Mouse (Mus musculus) intestine, embryonic 16.5 days (tissue): Measurements from ENCODE around the gene Ring1. TPM values are rescaled to one million over a fixed set of nuclear protein-coding genes. Genes with fewer than 3 reads are reported as not detected.
A peak's percentile ranks its signal among the peaks of the same experiment; 100 is the strongest.

ENCODE experiments used
- ATAC-seq: fragments of 200-750 bp; cut with Nextera tagmentation; 2 replicates; pipeline ENCODE4 v1.8.0; 2017; ENCODE audit warnings: moderate TSS enrichment, moderate library complexity
- H3K27ac ChIP-seq: fragments of 300-500 bp; sonication (generic); 2 replicates; pipeline ENCODE4 v1.5.1; 2014; ENCODE audit warnings: mild to moderate bottlenecking, low read length
- H3K27me3 ChIP-seq: fragments of 300-500 bp; sonication (generic); replicated peaks from 2 replicates; pipeline ENCODE4 v1.6.1; 2014; ENCODE audit warnings: low read length, control low read depth, mixed read lengths; ENCODE audit not compliant: control insufficient read depth, insufficient read depth
- H3K36me3 ChIP-seq: fragments of 300-500 bp; sonication (generic); 2 replicates; pipeline ENCODE4 v1.6.1; 2014; ENCODE audit warnings: low read length, control low read depth; ENCODE audit not compliant: control insufficient read depth, insufficient read depth
- H3K4me1 ChIP-seq: fragments of 300-500 bp; sonication (generic); 2 replicates; pipeline ENCODE4 v1.6.1; 2014; ENCODE audit warnings: low read length, control low read depth, mixed read lengths; ENCODE audit not compliant: control insufficient read depth, insufficient read depth
- H3K4me2 ChIP-seq: fragments of 300-500 bp; sonication (generic); 2 replicates; pipeline ENCODE4 v1.6.1; 2014; ENCODE audit warnings: low read depth, low read length, control low read depth
- H3K4me3 ChIP-seq: fragments of 300-500 bp; sonication (generic); 2 replicates; pipeline ENCODE4 v1.5.1; 2014; ENCODE audit warnings: mild to moderate bottlenecking, low read length
- H3K9ac ChIP-seq: fragments of 300-500 bp; sonication (generic); 2 replicates; pipeline ENCODE4 v1.6.1; 2014; ENCODE audit warnings: low read depth, low read length
- H3K9me3 ChIP-seq: fragments of 300-500 bp; sonication (generic); 2 replicates; pipeline ENCODE4 v1.6.1; 2016; ENCODE audit warnings: low read length, control low read depth; ENCODE audit not compliant: control insufficient read depth
- WGBS: fragments of 180-500 bp; shearing (Covaris S2); extraction: QIAGEN DNeasy Blood & Tissue Kit; methylation state at CpG from one replicate; pipeline ENCODE4 v1.1.7; 2014; 5-methylcytosine and 5-hydroxymethylcytosine counted together
- polyA plus RNA-seq: library from polyadenylated mRNA; unstranded; fragments of >200 nt; fragmentation: Nextera tagmentation; extraction: Ambion mirVana; gene quantifications from 2 replicates; pipeline ENCODE4 v1.2.1, GENCODE M21; 2015

Ring1 gene
- polyA plus RNA-seq = 9.3 and 12.1 TPM in 2 replicates

GRCm38 (mm10) chr17:34024317-34024821 is at the start of gene Ring1:
TSS of gene Ring1 (minus strand) at chr17:34024680.
- Histone ChIP-seq H3K4me1 (peaks cover 36% of the 10 kb centered on the region), H3K9ac (peak within 1 kb of the TSS; percentile 93), H3K27ac (peak within 1 kb of the TSS; percentile 84), H3K27me3 (no peaks in the 10 kb centered on the region), H3K4me2 (peak within 1 kb of the TSS; percentile 94), H3K9me3 (0 out of 2 replicates have a peak, but pooled peaks cover 4% of the 10 kb centered on the region), H3K4me3 (peak within 1 kb of the TSS; percentile 90), H3K36me3 (peaks cover 29% of the 10 kb centered on the region)
- ATAC-seq = peak; percentile 62
- WGBS = under 1% methylated on average over 58 of the region's 58 CpGs

DNA sequence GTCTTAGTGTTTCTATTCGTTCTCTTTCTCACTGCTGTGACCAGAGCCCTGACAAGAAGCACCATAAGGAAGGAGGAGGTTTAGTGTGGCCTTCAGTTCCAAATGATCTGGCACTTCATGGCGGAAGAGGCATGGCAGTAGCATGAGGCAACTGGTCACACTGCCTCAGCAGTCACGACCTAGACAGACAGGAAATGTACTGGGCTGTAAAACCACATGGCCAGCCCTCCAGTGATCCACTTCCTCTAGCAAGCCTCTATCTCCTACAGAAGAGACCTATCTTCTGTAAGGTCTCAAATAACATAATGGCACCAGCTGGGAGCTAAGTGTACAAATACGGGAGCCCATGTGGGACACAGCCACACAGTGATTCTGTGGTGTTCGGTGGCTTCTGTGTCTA is 47.6 kb upstream of the Ring1 start:
- H3K9ac ChIP-seq = no peak overlapping the region
- no peak overlapping the region for H3K27ac ChIP-seq
- H3K36me3 ChIP-seq = no peaks in the 10 kb centered on the region
- no peaks in the 10 kb centered on the region for H3K4me1 ChIP-seq
- no peaks in the 10 kb centered on the region for H3K9me3 ChIP-seq
- peaks cover 5% of the 10 kb centered on the region; the same call in 1 of the 2 replicates for H3K27me3 ChIP-seq
- 71% methylated on average over 5 of the region's 5 CpGs for WGBS
- ATAC-seq = no peak
- H3K4me2 ChIP-seq = no peak overlapping the region
- H3K4me3 ChIP-seq = no peak overlapping the region

DNA sequence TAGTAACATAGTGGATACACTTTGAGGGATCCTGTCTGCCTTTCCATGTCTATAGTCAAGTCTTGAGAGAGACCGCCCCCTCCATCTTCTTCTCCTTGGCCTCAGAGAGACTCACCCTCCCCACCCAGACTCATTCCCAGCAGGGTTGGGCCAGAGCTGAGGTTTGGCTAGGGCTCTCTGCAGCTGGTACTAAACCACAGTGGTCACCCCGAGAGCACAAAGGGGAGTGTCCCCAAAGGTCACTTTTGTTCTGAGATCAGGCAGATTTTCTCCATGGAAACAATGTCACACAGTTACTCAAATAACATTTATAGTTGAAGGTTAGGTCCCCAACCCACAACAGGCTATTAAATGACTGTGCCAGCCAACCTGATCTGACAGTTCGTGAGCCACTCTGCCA is 44.4 kb upstream of the Ring1 start:
- ATAC-seq = no peak
- Histone ChIP-seq H3K9me3 (no peaks in the 10 kb centered on the region), H3K27ac (no peak overlapping the region), H3K4me2 (no peak overlapping the region), H3K27me3 (no peaks in the 10 kb centered on the region), H3K36me3 (no peaks in the 10 kb centered on the region), H3K9ac (no peak overlapping the region), H3K4me1 (no peaks in the 10 kb centered on the region), H3K4me3 (no peak overlapping the region)
- WGBS = 41% methylated on average over 3 of the region's 3 CpGs

- no peaks in the 10 kb centered on the region for H3K27me3 ChIP-seq
- H3K9ac ChIP-seq = no peak overlapping the region
- H3K36me3 ChIP-seq = no peaks in the 10 kb centered on the region
- H3K9me3 ChIP-seq = no peaks in the 10 kb centered on the region
- no peak overlapping the region for H3K4me2 ChIP-seq
- 70% methylated on average over 7 of the region's 7 CpGs for WGBS
- no peak for ATAC-seq
- no peak overlapping the region for H3K4me3 ChIP-seq
- H3K27ac ChIP-seq = no peak overlapping the region
- no peaks in the 10 kb centered on the region for H3K4me1 ChIP-seq
Measured at GRCm38 (mm10) chr17:34057224-34057623, 32.7 kb upstream of the Ring1 start.

GRCm38 (mm10) chr17:34047404-34048050 is 23.0 kb upstream of the Ring1 start:
- Histone ChIP-seq H3K27me3 (no peaks in the 10 kb centered on the region), H3K4me1 (no peaks in the 10 kb centered on the region), H3K9ac (no peak overlapping the region), H3K36me3 (no peaks in the 10 kb centered on the region), H3K4me3 (no peak overlapping the region), H3K4me2 (no peak overlapping the region), H3K27ac (no peak overlapping the region), H3K9me3 (no peaks in the 10 kb centered on the region; the same call in 1 of the 2 replicates)
- 88% methylated on average over 5 of the region's 5 CpGs for WGBS
- no peak for ATAC-seq

DNA sequence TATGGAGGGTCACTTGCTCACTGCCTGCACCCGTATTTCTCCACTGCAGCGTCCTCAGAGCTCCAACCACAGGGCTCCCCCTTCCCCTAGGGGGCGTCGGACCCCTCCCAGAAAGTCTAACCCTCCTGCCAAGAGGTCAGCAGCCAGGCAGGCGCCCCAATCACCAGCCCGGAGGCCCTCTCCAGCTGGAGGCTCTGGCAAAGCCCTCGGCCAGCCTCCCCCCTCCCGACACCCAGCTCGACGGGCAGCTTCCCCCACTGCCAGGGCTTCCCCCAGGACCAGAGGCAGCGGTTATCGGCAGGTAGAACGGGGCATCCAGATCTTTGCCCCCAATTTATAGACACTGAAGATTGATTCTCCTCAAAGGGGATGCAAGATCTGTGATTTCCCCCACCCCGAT is 21.5 kb upstream of the Ring1 start:
- no peak for ATAC-seq
- Histone ChIP-seq H3K9ac (no peak overlapping the region), H3K4me2 (no peak overlapping the region), H3K36me3 (no peaks in the 10 kb centered on the region), H3K9me3 (no peaks in the 10 kb centered on the region; the same call in 1 of the 2 replicates), H3K4me3 (no peak overlapping the region), H3K4me1 (peaks cover 4% of the 10 kb centered on the region; the same call in 1 of the 2 replicates), H3K27ac (no peak overlapping the region), H3K27me3 (no peaks in the 10 kb centered on the region)
- 75% methylated on average over 14 of the region's 14 CpGs for WGBS

GRCm38 (mm10) chr17:34039562-34040450 is 15.3 kb upstream of the Ring1 start:
- WGBS = 24% methylated on average over 17 of the region's 17 CpGs
- Histone ChIP-seq H3K9me3 (no peaks in the 10 kb centered on the region), H3K27ac (no peak overlapping the region), H3K4me2 (peak overlapping the region; percentile 45; the same call in 1 of the 2 replicates), H3K4me1 (peaks cover 19% of the 10 kb centered on the region), H3K36me3 (peaks cover 15% of the 10 kb centered on the region), H3K4me3 (no peak overlapping the region; the same call in 1 of the 2 replicates), H3K27me3 (0 out of 2 replicates have a peak, but pooled peaks cover 2% of the 10 kb centered on the region), H3K9ac (peak overlapping the region; percentile 38; the same call in 1 of the 2 replicates)
- ATAC-seq = no peak

DNA sequence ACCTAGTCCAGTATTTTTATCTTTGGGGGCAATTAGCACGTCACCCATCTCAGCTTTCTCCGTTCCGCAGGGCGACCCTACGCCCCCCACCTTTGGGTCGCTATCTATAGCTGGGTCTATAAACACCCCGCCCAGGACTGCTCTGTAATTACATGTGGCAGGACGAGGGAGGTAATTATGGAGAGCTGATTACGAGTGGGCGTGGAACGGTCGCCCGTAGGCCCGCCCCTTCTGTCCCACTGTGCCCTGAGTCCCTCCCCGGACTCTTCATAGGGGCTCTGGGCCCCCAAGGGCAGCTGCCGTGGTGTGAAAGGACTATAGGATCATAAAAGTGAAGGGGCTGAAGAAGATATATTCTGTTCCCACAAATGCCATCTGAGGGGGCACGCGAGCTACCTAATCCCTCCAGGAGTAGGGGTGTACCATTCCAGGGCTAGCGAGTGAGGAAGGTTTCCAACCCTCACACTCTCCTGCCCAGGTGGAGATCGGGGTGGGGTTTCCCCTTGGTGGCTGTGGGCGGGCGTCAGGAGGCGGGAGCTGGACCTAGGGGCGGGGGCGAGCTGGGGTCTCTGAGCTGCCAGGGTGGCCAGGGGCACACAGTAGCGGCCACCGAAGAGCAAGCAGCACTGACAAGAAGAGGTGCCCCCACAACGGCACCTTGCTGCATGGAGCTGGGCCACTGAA is 14.5 kb upstream of the Ring1 start, which contains the start of gene Col11a2:
Gene Col11a2 (plus strand): TSS at position 560 of the 684 bp plus-strand sequence.
- no peaks in the 10 kb centered on the region for H3K9me3 ChIP-seq
- H3K4me1 ChIP-seq = peaks cover 19% of the 10 kb centered on the region
- peak within 1 kb of the TSS; percentile 38; the same call in 1 of the 2 replicates for H3K9ac ChIP-seq
- peak; percentile 63 for ATAC-seq
- H3K27me3 ChIP-seq = 0 out of 2 replicates have a peak, but pooled peaks cover 2% of the 10 kb centered on the region
- 7% methylated on average over 28 of the region's 28 CpGs for WGBS
- H3K36me3 ChIP-seq = peaks cover 20% of the 10 kb centered on the region
- peak within 1 kb of the TSS; percentile 45 for H3K4me2 ChIP-seq
- H3K27ac ChIP-seq = no peak within 1 kb of the TSS
- H3K4me3 ChIP-seq = peak within 1 kb of the TSS; percentile 28
